Mouse (Mus musculus): ENCODE results near the gene Akap2. TPM values are rescaled to one million over a fixed set of nuclear protein-coding genes. Genes with fewer than 3 reads are reported as not detected.

The Akap2 gene
- total RNA-seq, 2 experiments from 2014 or later, result 42.1 to 46.8 TPM

Other genes starting within 250 kb of the Akap2 start
- 10 to 100 TPM; 17.2 to 19.1 TPM for gene Pakap, start 149.5 kb upstream of the Akap2 start, total RNA-seq (2021)
- under 1 TPM in 1 of 2 experiments, not detected in 1; 0.21 TPM for gene D630039A03Rik, start 198.6 kb downstream of the Akap2 start, total RNA-seq (2021)
- gene Txn1, start 238.8 kb downstream of the Akap2 start, total RNA-seq (2021), result 100 to 1,000 TPM in 1 of 2 experiments, 10 to 100 TPM in 1; 98.3 to 104 TPM

All from left cerebral cortex, adult 18-20 months (tissue).